Mouse (Mus musculus) limb, embryonic 12.5 days (tissue): Measurements from ENCODE around the gene St3gal3. TPM values are rescaled to one million over a fixed set of nuclear protein-coding genes. Genes with fewer than 3 reads are reported as not detected.

ENCODE experiments used
- ATAC-seq: fragments of 200-750 bp; cut with Nextera tagmentation; 2 replicates; pipeline ENCODE4 v1.8.0; 2017; ENCODE audit warnings: low read depth, moderate TSS enrichment; ENCODE audit not compliant: insufficient number of reproducible peaks, insufficient read depth, low FRiP score, low TSS enrichment
- H3K27ac ChIP-seq: fragments of 300-500 bp; sonication (generic); 2 replicates; pipeline ENCODE4 v1.5.1; 2016; ENCODE audit warnings: mild to moderate bottlenecking, moderate library complexity
- H3K27me3 ChIP-seq: fragments of 300-500 bp; sonication (generic); 2 replicates; pipeline ENCODE4 v1.6.1; 2016; ENCODE audit warnings: mild to moderate bottlenecking, moderate library complexity
- H3K36me3 ChIP-seq: fragments of 300-500 bp; sonication (generic); 2 replicates; pipeline ENCODE4 v1.6.1; 2016; ENCODE audit warnings: mild to moderate bottlenecking, moderate library complexity
- H3K4me1 ChIP-seq: fragments of 300-500 bp; sonication (generic); replicated peaks from 2 replicates; pipeline ENCODE4 v1.6.1; 2016
- H3K4me2 ChIP-seq: fragments of 300-500 bp; sonication (generic); 2 replicates; pipeline ENCODE4 v1.6.1; 2016; ENCODE audit warnings: mild to moderate bottlenecking, moderate library complexity
- H3K4me3 ChIP-seq: fragments of 300-500 bp; sonication (generic); replicated peaks from 2 replicates; pipeline ENCODE4 v1.5.1; 2016; ENCODE audit warnings: mild to moderate bottlenecking
- H3K9ac ChIP-seq: fragments of 300-500 bp; sonication (generic); replicated peaks from 2 replicates; pipeline ENCODE4 v1.6.1; 2016; ENCODE audit warnings: mild to moderate bottlenecking, moderate library complexity
- H3K9me3 ChIP-seq: fragments of 300-500 bp; sonication (generic); 2 replicates; pipeline ENCODE4 v1.6.1; 2016; ENCODE audit warnings: mild to moderate bottlenecking, moderate library complexity
- WGBS: fragments of 180-500 bp; shearing (Covaris S2); methylation state at CpG from one replicate; pipeline ENCODE4 v1.1.7; 2016; 5-methylcytosine and 5-hydroxymethylcytosine counted together
- polyA plus RNA-seq: library from polyadenylated mRNA; unstranded; fragments of >200 nt; fragmentation: Nextera tagmentation; extraction: Ambion mirVana; gene quantifications from 2 replicates; pipeline ENCODE4 v1.2.1, GENCODE M21; 2016

The St3gal3 gene
- polyA plus RNA-seq, 1 experiment from 2014 or later = 12.1 TPM

- Histone ChIP-seq H3K27ac (no peak overlapping the region), H3K4me3 (no peak overlapping the region), H3K4me1 (no peaks in the 10 kb centered on the region), H3K9ac (no peak overlapping the region), H3K36me3 (peaks cover 99% of the 10 kb centered on the region), H3K27me3 (no peaks in the 10 kb centered on the region), H3K4me2 (no peak overlapping the region), H3K9me3 (no peaks in the 10 kb centered on the region)
- 91% methylated on average over 17 of the region's 17 CpGs for WGBS
- no peak for ATAC-seq
Observed at GRCm38 (mm10) chr4:118152020-118152785, 17.5 kb upstream of the St3gal3 start.

DNA sequence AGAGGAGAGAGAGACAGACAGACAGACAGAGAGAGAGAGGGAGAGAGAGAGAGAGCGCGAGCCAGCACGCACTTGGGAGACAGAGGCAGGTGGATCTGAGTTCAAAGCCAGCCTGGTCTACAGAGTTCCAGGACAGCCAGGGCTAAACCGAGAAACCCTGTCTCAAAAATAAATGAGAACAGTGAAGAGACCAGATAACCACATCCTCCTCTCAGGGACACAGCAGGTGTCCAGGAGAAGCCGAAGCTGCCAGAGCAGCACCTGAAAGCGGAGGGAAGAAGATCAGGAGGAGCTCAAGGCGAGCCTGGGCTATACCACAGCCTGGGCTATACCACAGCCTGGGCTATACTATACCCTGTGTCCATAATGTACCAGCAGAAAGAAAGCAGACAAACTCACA, 16.1 kb upstream of the St3gal3 start:
- peaks cover 100% of the 10 kb centered on the region for H3K36me3 ChIP-seq
- no peak overlapping the region for H3K4me3 ChIP-seq
- H3K27ac ChIP-seq = no peak overlapping the region
- H3K4me1 ChIP-seq = no peaks in the 10 kb centered on the region
- 96% methylated on average over 7 of the region's 7 CpGs for WGBS
- no peak overlapping the region for H3K9ac ChIP-seq
- H3K4me2 ChIP-seq = no peak overlapping the region
- no peaks in the 10 kb centered on the region for H3K9me3 ChIP-seq
- no peaks in the 10 kb centered on the region for H3K27me3 ChIP-seq
- ATAC-seq = no peak

GRCm38 (mm10) chr4:118149956-118150680, 15.4 kb upstream of the St3gal3 start:
- Histone ChIP-seq H3K4me3 (no peak overlapping the region), H3K36me3 (peaks cover 100% of the 10 kb centered on the region), H3K27ac (no peak overlapping the region), H3K27me3 (no peaks in the 10 kb centered on the region), H3K9me3 (no peaks in the 10 kb centered on the region), H3K4me2 (no peak overlapping the region), H3K4me1 (no peaks in the 10 kb centered on the region), H3K9ac (no peak overlapping the region)
- ATAC-seq = no peak
- 85% methylated on average over 14 of the region's 14 CpGs for WGBS

DNA sequence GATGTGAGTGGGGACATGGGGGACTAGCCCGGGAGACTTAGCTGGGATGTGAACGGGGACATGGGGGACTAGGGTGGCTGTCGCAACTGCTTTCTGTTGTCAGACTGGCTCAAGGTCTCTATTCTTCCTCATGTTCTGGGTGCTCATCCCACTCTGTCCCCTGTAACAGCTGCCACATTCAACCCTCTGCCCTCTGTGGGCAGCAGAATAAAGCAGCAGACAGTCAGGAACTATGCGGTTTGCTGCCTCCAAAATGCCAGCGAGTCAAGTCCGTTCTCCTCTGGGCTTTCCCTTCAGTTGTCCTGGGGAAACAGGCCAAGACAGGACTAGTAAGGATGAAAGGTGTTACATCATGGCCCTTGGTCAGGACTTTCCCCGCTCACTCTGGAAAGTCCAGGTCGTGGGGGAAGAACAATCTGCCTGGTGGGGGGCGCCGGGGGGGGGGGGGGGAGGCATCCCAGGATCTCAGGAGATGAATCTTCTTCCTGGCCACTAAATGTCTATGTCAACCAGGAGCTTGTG, 14.4 kb upstream of the St3gal3 start:
- Histone ChIP-seq H3K9me3 (no peaks in the 10 kb centered on the region), H3K27ac (no peak overlapping the region), H3K36me3 (peaks cover 100% of the 10 kb centered on the region), H3K27me3 (no peaks in the 10 kb centered on the region), H3K4me1 (no peaks in the 10 kb centered on the region), H3K4me3 (no peak overlapping the region), H3K9ac (no peak overlapping the region), H3K4me2 (no peak overlapping the region)
- no peak for ATAC-seq
- WGBS = 86% methylated on average over 10 of the region's 10 CpGs

DNA sequence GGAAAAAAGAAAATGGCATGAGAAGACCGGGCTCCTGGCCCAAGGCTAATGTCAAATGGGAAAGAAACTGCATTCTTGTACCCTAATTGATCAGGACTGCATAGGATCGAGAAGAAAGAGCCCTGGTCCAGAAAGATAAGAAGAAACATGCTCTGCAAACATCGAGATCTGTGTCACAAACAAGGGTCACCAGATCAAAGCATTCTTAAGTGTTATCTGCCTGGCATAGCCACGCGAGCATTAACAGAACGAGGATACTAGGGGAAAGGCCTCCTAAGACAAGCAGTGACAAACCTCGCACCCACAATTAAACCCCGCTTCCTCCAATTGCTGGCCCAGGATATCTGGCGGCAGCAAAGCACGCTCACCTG, 13.6 kb upstream of the St3gal3 start:
- H3K9me3 ChIP-seq = no peaks in the 10 kb centered on the region
- H3K36me3 ChIP-seq = peaks cover 100% of the 10 kb centered on the region
- no peak for ATAC-seq
- no peak overlapping the region for H3K27ac ChIP-seq
- no peaks in the 10 kb centered on the region for H3K4me1 ChIP-seq
- no peak overlapping the region for H3K4me3 ChIP-seq
- no peaks in the 10 kb centered on the region for H3K27me3 ChIP-seq
- H3K9ac ChIP-seq = no peak overlapping the region
- no peak overlapping the region for H3K4me2 ChIP-seq
- WGBS = 47% methylated on average over 10 of the region's 10 CpGs

DNA sequence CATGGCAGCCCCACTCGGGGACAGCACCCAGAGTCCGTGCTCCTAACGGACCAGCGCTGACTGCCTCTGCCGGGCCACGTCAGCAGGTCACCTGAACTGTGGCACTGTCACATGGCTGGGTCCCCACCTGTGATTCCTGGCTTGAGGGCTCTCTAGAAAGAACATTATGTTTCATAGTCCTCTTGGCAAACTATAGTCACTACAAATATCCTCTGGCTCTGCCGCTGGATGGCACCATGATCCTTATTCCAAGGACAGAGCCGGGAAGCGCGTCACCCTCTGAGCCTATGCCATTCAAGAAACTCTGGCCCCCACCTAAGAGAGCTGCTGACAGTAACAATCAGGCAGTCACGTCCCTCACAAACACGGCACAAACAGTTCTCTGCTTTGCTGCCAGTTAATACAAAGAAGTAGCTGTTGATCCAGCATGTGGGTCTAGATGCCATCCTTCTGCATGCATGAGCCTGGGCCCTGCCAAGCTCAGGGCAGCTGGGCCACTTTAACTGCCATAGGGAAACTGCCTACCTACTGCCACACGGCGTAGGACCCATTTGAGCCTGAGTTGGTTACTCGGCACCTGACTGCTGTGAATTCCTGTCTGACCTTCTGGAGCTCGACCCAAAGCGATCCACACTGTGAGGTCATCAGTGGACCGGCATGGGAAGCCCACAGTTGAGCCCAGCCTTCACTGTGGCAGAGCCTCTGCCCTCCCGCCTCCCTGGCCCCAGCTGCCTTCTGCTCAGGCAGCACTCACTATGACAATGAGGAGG, 13.0 kb upstream of the St3gal3 start:
- H3K4me1 ChIP-seq = no peaks in the 10 kb centered on the region
- H3K36me3 ChIP-seq = peaks cover 100% of the 10 kb centered on the region
- no peak overlapping the region for H3K4me2 ChIP-seq
- ATAC-seq = no peak
- 92% methylated on average over 19 of the region's 19 CpGs for WGBS
- H3K9me3 ChIP-seq = no peaks in the 10 kb centered on the region
- H3K27me3 ChIP-seq = no peaks in the 10 kb centered on the region
- H3K4me3 ChIP-seq = no peak overlapping the region
- no peak overlapping the region for H3K27ac ChIP-seq
- no peak overlapping the region for H3K9ac ChIP-seq

GRCm38 (mm10) chr4:118147090-118147489, 12.4 kb upstream of the St3gal3 start:
- WGBS = 86% methylated on average over 10 of the region's 10 CpGs
- Histone ChIP-seq H3K9me3 (no peaks in the 10 kb centered on the region), H3K4me3 (no peak overlapping the region), H3K4me1 (no peaks in the 10 kb centered on the region), H3K27me3 (no peaks in the 10 kb centered on the region), H3K9ac (no peak overlapping the region), H3K4me2 (no peak overlapping the region), H3K27ac (no peak overlapping the region), H3K36me3 (peaks cover 100% of the 10 kb centered on the region)
- ATAC-seq = no peak

GRCm38 (mm10) chr4:118144324-118144723, 9.6 kb upstream of the St3gal3 start:
- WGBS = 80% methylated on average over 9 of the region's 9 CpGs
- ATAC-seq = no peak
- Histone ChIP-seq H3K9ac (no peak overlapping the region), H3K4me1 (no peaks in the 10 kb centered on the region), H3K27ac (no peak overlapping the region), H3K36me3 (peaks cover 97% of the 10 kb centered on the region), H3K4me3 (no peak overlapping the region), H3K27me3 (no peaks in the 10 kb centered on the region), H3K4me2 (no peak overlapping the region), H3K9me3 (no peaks in the 10 kb centered on the region)

DNA sequence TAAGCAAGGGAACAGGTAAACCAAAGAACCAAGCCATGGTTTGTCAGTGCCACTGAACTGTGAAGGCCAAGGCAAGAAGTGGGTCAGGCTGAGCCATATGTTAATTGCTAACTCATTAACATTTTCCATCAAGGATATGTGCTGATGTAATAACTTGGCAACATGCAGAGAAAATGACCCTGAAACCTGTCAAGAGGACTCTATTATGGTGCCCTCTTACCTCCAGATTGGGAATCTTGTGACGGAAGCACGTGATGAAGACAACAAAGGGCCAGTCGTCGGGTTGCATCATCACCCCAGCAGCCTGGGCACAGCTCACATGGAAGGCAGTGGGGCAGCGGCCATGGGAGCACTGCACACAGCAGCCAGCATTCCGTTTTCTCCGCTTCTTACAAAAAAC, 9.0 kb upstream of the St3gal3 start:
- H3K4me2 ChIP-seq = no peak overlapping the region
- H3K36me3 ChIP-seq = peaks cover 97% of the 10 kb centered on the region
- no peak overlapping the region for H3K9ac ChIP-seq
- H3K27me3 ChIP-seq = no peaks in the 10 kb centered on the region
- 94% methylated on average over 7 of the region's 7 CpGs for WGBS
- no peak for ATAC-seq
- H3K4me1 ChIP-seq = no peaks in the 10 kb centered on the region
- no peak overlapping the region for H3K27ac ChIP-seq
- H3K4me3 ChIP-seq = no peak overlapping the region
- H3K9me3 ChIP-seq = no peaks in the 10 kb centered on the region

DNA sequence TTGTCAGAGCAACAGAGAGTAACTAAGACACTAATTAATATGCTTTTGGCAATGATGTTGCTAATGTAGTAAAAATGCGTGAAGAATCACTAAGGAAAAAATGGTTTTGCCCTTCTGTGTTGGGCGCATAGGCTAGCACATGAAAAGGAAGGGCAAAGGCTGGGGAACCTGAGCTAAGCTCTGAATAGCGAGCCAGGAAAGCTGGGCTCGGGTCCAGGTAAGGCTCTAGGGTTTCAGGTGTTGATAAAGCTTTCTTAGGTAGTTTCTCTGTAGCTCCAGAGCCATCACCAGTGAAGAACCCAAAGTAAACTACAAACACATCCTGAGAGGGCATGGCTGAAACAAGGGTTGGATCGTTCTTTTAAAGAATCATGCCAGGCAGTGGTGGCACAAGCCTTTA, 6.8 kb upstream of the St3gal3 start:
- 93% methylated on average over 5 of the region's 5 CpGs for WGBS
- Histone ChIP-seq H3K4me2 (no peak overlapping the region), H3K9me3 (no peaks in the 10 kb centered on the region), H3K9ac (no peak overlapping the region), H3K4me1 (no peaks in the 10 kb centered on the region), H3K27me3 (no peaks in the 10 kb centered on the region), H3K36me3 (peaks cover 97% of the 10 kb centered on the region), H3K4me3 (no peak overlapping the region), H3K27ac (no peak overlapping the region)
- ATAC-seq = no peak

DNA sequence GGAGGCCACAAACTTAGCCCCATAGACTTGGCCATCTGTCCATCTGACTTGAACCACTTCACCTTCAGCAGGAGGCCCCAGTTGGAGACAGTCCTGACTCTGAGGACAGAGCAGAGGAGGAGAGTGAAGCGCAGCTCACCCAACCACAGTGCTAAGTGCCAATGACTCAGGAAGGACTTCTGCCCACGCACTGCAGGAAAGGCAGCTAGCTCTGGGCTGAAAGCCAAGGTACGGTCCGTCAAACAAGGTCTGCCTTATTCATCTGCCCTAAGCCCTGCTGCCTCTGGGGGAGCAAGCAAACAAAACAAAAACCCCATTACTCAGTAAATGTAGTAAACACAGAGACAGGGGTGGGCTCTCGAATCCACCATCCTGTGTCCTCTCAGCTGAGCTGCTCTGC, 4.2 kb upstream of the St3gal3 start:
- H3K4me3 ChIP-seq = no peak overlapping the region
- no peaks in the 10 kb centered on the region for H3K9me3 ChIP-seq
- ATAC-seq = no peak
- WGBS = 94% methylated on average over 5 of the region's 5 CpGs
- H3K9ac ChIP-seq = no peak overlapping the region
- peaks cover 2% of the 10 kb centered on the region for H3K4me1 ChIP-seq
- no peaks in the 10 kb centered on the region for H3K27me3 ChIP-seq
- H3K27ac ChIP-seq = no peak overlapping the region
- H3K36me3 ChIP-seq = peaks cover 78% of the 10 kb centered on the region
- no peak overlapping the region for H3K4me2 ChIP-seq
